Mouse (Mus musculus) cerebellum, postnatal 25 days (tissue): ENCODE measurements around the gene Phpt1.

ENCODE experiments used
- DNase-seq, 2 experiments: peaks; one replicate each; pipeline ENCODE4 v3.0.0; 2021; ENCODE audit warnings: mixed read lengths in 2 of 2

The Phpt1 gene

DNA sequence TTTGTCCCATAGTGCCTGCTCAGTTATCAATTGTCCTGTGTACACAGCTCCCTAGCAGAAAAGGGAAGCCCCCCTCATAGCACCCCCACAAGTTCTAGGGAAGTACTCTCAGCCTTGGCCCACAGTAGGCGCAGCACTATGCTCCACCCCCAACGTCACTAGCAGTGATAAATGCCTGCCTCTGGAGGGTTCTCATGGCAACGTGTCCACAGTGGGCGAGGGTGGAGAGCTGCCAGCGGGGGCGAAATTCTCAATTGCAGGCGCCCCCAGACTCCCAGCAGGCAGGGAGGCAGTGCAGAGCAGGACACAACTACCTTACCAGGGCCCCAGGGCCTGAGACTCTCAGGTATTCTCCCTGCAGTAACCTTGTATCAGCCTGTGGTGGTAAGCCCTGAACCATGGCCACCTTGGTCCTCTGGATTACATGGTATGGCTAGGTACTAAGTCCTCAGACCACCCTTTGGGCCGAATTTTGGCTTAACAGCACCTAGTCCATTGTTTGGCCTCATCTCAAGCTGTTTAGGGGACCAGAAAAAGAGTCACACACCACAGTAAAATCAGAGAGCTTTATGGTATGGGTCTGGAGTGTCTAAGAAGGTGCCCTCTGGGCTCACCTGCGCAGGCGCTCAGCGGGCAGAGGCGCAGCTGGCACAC, 7.6 kb upstream of the Phpt1 start:
- peak; percentile 62 to 68 for DNase-seq

DNA sequence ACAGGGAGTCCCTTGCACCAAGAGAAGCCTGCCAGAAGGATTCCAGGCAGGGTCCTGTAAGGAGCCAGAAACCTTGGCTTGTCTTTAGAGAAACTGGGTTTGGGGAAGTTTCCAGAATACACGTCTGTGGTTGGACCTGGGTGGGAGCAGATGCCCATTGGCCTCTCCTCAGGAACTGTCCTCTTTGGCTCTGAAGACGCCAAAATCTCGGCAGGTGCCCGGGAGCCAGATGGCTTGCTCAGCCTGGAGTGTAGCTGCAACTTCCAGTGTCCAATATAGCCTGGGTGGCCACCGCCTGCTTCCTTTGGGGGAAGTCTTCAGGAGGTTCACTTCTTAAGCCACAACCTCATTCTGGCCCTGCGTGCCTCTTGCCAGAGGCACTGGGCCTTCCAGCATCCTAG, 6.9 kb upstream of the Phpt1 start:
- DNase-seq: peak; percentile 92

DNA sequence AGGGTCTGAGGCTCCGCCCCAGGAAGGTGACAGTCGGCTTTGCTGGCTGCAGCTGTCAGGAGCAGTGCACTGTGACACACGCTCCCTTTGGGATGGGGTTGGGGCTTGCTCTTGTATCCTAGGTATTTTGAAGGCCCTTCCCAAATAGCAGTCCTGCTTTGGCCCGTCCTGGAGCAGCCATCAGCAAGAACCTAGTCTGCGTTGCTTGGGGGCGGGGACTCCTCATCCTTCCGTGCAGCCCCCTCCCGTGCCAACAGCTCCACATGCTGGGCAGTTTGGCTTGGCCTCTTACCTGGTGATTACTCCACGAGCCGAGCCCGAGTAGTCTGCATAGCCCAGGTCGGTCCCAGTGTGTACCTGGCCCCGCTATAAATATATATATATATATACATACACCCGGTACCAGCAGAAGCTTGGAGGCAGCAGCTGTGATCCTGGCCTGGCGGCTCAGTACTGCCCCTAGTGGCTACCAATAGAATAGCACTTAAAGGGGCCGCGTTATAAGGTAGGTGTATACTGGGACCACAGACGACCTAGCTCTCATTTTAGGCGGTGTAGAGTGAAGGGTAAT, 6.4 kb upstream of the Phpt1 start, which contains the start of gene Ajm1:
Ajm1 (minus strand) TSS at position 464 of the 571 bp plus-strand sequence.
- peak; percentile 85 to 87 for DNase-seq

DNA sequence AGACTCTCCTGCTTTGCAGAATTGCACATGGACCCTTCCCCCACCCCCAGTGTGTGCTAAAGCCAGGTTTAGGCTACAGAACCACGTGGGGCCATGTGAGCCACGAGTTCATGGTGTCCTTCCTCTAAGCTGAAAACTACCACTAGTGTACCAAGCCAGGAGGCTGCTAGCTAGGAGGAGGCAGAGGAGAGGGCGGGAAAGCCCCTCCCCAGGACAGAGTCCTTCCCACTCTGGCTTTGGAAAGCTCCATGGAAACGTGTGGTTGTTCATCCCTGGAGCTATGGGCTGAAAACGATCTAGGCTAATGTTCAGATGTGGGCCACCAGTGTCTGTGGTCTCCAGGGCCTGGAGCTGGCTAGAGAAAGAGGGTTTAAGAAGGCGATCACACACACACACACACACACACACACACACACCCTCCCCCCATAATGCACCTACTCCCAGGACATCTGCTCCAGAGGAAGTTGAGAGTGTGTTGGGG, 5.6 kb upstream of the Phpt1 start:
- DNase-seq: peak; percentile 64 to 65

DNA sequence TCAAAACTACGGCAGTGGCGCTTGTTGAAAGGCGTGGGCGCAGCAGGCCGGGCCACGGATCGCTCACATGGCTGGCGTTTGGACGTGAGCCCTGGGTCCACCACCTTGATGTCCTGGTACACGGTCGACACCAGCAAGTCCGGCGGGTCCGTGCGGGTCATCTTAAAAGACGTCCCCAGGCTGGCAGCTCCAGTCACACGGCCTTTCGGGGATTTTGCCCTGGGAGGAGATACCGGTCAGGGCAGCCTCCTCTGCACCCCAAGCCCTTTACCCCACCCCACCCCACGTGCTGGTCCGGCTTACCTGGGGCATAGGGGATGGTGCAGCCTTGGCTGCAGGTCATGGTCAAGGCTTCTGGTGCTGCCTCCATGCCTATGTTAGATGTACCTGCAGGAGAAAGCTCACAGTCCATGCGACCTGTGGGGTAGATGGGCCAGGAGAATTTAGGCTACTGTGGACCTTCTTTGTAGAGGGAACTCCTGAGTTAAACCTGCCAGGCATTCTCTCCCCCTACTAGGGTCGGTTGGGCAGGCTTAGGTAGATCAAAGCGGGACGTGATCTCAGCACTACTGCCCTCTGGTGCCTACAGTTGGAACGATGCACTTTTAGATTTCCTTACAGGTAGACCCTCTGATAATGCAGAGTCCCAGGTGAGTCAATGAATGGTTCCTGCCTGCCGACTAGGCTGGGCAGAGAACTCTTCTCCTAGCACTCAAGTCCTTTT, 4.9 kb upstream of the Phpt1 start:
- DNase-seq: peak; percentile 83 to 89

DNA sequence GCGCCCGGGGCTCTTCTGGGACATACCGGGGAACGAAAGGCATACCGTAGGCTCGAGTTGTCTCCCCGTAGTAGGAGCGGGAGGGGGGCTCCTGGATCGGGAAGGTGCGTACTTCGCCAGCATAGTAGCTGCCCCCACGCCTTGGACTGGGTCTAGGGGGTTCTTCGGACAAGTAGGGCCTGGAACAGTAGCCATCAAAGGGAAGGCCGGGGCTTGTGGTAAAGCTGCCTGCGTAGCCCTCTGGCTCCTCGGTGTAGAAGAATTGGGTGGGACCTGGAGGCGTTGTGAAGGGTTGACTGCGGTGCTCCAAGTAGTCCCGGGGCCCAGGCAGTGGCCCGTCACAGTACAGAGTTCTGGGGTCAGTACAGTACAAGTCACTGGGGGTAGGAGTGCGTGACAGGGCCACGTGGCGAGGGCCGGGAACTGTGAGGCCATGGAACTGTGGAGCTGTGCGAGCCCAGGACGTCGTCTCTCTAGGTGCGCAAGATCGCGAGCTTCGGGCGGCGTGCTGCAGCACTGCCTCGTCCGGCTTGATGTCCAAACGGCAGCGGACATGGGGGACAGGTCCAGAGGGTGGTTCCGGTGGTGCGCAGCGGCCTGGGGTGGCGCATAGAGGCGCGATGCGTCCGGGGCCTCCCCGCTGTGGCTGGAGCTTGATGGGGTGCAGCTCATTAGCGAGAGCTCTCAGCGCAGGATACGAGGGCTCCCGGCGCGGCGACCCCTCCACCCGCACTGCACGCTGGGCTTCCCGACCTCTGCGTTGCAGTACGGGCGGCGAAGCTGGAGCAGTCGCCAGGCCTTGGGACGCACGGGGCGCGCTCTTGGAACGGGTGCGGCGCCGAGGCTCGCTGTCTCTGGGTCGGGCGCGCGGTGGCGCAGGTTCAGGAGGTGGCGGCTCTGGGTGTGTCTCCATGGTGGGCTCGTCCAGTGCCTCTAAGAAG, 4.0 kb upstream of the Phpt1 start:
- peak; percentile 74 to 79 for DNase-seq

DNA sequence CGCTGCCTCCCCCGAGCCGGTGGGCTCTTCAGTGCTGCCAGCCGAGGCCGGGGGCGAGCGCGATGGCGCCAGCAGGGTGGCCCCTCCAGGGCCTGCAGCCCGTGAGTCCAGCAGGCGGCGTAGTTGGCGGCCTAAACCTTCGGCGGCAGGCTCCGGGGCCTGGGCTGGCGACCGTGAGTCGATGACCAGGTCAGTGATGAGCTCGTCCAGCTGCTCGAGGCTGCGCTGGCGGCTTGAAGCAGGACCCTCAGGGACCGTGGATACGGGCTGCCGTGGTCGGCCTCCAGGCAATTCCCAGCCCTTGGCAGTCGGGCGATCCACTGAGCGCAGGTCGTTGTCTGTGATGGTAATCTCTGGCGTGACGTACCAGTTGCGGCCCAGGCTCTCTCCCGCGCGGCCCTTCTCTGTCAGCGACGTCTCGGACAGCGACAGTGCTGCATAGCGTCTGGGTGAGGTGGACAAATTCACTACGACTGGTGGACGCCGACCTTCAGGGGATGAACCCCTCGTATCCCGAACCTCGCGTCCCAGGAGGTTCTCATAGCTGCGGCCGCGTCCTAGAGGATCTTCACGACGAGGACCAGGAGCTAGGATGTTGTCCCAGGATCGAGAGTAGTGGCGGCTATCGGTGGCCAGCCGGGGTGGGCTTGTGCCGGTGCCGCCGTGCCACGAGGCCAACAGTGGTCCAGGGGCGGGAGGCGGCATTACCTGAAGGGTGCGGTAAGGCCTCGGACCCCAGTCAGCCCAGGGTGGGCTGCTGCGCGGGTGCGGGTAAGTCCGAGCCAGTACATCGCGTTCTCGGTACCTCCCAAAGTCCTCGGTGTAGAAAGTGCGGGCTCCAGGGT, 3.1 kb upstream of the Phpt1 start:
- DNase-seq: peak; percentile 69 to 73

DNA sequence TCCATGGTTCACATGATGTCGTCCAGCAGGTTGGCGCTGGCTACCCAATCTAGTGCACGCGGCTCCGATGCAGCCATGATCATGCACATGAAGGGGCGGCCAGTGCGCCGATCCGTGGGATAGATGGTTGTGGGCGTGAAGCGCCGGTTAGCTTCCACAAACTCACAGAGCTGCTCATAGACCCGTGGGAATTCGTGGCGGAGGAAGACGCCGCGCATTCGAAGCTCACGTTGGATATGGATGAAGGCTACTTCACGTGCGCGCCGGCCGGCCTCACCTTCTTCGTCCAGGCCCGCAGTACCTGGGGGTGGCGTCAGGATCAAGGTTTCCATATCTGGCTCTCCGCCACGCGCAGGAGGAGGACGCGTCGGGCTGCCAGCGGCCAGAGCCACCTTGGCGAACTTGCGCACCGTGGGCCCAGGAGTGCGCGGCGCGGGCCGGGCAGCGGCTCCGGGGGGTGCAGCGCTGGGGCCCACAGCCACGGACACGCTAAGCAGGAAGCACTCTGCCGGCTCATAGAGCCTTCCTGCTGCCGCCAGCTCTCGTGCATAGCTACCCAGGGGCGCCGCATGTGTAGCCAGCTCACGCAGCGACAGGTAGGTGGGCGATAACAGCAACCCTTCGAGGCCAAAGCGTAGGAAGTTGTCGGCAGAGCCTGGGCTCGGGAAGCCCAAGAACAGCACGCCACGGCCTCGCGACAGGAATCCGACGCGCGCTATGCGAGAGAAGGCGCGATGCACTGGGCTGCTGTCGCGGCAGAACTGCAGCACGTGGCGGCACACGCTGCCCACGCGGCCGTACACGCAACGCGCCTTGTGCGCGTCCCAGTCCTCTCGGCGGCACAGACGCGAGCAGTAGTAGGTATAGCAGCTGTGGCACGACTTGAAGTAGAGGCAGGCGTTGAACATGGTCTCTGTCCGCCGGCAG, 2.2 kb upstream of the Phpt1 start:
- DNase-seq: peak; percentile 71 to 72

DNA sequence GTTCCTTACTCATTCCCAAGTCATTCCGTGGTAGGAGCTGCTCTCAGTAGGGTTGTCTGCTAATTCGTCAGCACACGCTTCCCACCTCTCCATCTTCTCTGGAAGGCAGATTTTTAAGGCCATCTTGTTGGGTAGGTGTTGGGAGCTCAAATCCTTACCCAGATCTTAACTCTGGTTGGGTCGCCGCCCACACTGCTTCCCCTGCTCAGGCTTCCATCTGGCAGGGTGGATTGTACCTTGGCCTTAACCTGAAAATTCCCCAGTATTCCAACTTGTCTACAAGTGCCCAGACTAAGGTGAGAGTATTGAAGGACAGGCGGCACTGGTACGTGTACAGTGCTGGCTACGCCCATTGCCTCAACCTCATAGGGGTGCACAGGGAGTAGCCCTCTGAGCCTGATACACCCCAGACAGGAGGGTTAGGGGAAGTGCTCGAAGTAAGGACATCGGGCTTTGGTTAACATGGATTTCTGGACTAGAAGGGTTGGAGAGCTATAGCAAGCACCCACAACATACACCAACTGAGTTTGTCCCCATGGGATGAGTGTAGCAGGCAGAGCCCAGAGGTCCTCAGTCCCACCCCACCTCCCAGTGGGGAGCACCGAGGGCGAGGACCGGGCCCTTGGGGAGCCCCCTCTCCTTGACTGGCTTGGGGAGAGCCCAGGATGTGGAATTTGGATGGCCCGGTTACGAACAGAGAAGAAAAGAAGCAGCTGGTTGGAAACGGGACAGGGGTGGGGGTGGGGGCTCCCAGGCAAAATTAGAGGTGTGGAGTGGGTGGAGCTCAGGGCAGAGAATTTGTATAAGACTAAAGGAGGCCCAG, 1.2 kb upstream of the Phpt1 start:
- peak in 1 of 2 experiments; percentile 54 for DNase-seq

DNA sequence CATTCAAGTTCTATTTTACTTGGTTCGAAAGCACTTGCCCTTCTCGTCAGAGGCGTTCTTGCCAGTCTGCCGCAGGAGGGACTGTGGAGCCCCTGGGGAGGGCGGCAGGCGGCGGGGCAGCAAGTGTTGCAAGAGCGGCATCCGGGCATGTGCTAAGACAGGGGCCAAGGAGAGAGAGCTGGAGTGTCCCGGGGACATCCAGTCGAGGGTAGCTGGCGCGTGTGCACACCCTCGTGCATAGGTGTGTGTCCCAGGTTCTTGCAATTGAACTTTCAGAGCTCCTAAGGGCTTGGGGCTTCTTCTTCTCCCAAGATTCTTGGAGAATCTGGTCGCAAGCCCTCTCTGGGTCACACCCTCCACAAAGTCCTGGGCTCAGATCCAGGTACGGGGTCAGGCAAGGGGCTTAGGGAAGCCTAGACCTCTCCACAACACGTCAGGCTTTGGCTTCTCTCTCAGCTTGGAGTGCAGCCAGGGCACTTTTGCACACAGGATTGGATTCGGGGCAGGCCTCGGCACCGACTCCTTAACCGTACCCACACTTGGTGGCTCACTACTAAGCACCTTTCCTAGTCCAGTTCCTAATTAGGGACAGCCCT, 506 bp upstream of the Phpt1 start:
- peak; percentile 71 to 81 for DNase-seq

DNA sequence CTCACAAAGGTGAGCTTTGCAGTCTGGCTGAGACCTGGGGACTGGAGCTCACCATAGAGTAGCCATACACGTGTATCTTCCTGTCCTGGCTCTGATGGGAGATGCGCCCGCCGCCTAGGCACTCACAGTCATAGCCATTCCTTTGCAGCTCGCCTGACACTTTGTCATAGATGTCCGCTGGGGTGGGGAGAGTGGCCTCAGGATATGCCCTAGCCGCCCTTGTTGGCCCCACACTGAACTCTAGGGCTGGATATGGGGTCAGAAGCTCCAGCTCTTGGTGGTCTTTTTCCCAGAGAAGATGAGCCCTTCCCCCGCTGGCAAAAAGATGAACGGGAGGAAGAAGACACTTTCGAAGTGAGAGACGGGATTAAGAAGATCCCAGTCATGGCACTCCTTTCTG, 888 bp downstream of the Phpt1 start:
- peak in 1 of 2 experiments; percentile 45 for DNase-seq

DNA sequence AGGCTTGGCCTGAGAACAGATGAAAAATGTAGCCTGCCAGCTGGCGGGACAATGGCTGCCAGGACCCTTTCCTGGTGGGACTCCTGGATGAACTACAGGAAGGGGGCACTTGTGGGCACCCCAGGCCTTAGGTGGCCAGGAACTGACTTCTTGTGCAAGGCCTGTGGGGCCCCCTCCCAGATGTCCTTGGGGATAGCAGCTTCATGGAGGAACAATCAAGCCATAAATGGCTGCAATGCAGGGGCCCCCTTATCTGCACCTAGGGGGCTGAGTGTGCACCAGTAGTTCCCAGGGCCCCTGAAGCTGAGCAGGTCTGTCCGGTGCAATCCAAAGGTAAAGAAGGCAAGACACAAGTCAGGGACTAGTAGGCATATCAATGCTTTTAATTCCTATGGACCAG, 2.0 kb downstream of the Phpt1 start:
- peak; percentile 21 to 35 for DNase-seq

DNA sequence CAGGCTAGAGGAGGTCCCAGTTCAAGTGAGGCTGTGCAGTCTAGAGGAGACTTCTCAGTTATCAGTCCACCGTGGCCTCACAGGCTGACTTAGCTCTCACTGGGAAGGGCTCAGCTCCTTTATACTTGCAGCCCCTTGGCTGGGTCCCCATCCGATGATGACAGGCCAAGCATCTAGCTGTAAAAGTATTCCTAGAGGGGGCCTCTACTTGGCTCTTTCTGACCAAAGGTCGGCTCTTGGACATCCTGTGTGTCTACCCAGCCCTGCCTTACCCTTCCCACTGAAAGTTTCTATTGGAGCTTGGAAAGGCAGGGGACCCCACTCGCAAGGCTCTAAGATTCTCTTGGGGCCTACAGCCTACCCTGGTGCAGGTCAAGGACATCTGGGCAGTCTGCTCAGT, 3.8 kb downstream of the Phpt1 start:
- DNase-seq: no peak

DNA sequence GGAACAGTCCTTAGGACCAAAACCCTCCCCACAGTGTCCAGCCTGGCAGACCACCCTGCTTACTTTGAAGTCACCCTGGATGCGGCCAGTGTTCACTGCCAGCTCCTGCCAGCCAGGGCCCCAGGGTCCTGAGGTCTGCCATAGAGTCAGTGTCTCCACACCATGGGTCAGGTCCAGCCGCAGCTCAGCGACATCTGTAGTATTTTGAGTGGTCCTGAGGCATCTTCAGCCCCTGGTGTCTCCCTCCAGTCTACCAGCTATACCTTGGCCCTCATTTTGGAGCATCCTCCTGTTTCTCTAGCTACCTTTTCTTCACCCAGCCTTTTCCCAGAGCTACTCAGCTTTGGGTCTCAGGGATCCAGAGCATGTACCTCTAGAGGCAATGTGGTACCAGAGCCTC, 5.7 kb downstream of the Phpt1 start:
- no peak for DNase-seq

DNA sequence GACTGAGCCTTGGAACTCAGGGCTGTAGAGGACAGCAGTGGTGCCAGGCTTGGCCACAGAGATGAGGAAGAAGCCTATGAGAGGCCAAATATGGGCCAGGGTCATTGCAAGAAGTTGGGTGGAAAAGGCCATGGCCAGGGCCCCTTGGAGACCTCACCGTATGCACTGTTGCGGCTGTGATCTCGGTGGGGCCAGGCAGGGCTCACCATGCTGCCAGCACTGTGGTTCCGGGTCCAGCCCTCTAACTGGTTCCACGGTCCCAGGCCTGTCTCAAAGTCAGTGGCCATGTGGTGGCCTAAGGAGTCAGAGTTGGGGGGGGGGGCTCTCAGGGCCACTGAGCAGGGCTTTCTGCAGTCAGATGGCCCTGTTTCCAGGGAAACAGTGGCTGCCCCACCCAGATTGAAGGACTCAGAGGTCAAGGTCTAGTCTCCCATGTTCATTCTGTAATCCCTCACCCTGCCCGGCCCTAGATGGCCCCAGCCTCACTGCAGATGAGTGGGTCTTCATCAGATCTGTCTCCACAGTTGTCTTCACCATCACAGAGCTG, 6.5 kb downstream of the Phpt1 start:
- peak in 1 of 2 experiments; percentile 12 for DNase-seq

DNA sequence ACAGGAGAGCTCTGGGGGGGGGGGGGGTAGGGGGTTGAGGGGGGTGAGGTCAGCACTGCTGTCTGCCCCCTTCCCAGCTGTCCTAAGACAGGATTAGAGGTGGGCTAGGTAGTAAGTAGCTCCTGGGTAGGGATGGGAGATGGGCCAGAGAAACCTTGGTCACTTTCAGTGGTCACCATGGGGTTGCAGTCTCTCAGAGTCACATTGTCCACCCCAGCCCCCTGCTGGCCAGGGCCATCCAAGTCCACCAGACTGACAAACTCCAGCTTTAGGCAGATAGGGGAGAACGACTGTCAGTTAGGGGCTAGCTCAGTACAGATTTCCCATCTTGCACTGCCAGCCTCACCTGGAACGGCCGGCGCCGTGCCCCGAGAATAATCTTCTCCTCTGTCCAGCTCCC, 8.5 kb downstream of the Phpt1 start:
- peak; percentile 30 to 45 for DNase-seq

DNA sequence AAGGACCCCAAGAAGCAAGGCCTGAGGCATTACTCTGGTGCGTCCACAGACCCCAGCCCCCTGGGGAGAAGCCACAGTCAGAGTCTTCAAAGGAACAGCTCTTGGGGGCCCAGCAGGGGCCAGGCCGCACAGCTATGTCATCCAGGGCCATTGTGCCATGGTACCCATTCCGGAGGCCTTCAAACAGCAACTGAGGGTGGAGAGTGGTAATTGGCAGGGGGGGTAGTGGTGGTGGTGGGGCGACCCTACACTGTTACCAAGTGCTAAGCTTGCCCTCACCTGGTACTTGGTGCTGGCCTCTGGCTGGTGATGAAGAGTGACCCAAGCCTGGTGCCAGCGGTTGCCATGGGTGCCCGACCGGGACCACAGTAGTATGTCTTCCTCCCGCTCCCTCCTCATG, 9.3 kb downstream of the Phpt1 start:
- peak; percentile 19 to 44 for DNase-seq

DNA sequence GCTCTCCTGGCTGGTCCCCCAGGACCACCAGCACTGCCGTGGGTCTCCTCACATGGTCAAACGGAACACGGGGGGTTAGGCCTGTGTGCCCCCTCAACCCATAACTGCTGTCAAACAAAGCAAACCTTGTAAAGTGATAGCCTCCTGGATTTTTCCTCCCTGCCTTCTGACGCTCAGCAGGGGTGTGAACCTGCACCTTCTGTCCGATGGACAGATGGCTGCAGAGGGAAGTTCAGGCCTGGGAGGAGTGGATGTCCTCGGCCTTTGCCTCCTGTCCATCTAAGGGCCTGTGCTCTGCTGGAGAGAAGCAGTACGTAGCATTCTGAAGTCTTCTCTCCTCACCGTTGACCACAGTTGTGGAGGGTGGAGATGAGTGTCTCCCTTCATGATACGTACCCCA, 13.1 kb downstream of the Phpt1 start:
- DNase-seq: peak; percentile 86 to 89

DNA sequence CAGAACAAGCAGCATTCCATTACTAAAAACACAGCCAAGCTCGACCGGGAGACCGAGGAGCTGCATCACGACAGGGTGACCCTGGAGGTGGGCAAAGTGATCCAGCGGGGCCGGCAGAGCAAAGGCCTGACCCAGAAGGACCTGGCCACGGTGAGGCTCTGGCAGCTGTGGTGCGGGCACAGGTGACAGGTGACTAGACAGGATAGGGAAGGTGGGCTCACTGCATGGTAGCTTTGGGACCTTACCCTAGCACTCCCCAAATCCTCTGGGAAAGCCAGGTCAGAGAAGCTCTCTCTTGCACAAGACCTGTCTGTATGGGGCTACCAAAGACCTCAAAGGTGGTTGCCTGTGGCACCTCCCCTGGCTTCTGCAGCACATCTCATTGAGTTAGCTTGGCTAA, 14.5 kb downstream of the Phpt1 start:
- DNase-seq: peak; percentile 27 to 31
